Mouse (Mus musculus): ENCODE measurements around the gene Inpp5e.

DNA sequence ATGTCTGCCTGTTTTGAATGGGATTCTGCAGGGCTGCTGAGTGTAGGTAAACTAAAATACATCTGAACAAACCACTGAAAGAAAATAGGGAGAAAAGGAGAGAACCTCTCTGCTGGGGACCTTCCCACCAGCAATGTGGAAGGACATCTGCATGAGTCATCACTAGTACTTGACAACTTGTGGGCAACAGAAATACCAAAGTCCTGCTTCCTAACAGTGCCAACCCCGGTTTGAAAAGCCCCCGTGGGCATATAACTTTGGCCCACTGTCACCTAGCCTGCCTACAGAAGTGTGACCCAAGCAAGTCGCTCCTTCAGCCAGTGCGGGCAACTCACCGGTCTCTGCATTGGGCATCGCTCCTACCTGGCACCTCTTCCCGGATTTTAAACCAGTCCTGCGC, 36.6 kb downstream of the Inpp5e start:
- TF ChIP-seq POLR2A (IDR thresholded peaks at IDR 0.05; ENCODE audit: low read depth, low read length) (no peak), CTCF (IDR thresholded peaks at IDR 0.05; ENCODE audit: borderline replicate concordance, insufficient read depth, low read length) (no peak)

Data from embryonic fibroblast, embryonic 13.5 days (primary cell).